Mouse (Mus musculus) v-Abl transformed pro-B cells (cell line): ENCODE measurements around the gene Olfr857.
"Not testable (repeated sequence)": the region's sequence is repeated elsewhere in the genome, so short reads cannot be mapped to it uniquely, and the experiment has no call there.

Experiments used
- in situ Hi-C, 2 experiments: fragments of 400-800 bp; cut with MboI; formaldehyde crosslinking; loops; one replicate each; pipeline ENCODE4 v1.15.1; 2025; ENCODE audit not compliant: unreplicated experiment in 2 of 2

Olfr857 gene

GRCm38 (mm10) chr9:19709133-19709532 is at the start of gene Olfr857:
TSS of gene Olfr857 (plus strand) at chr9:19709433.
- in situ Hi-C loops, result no loop called here

GRCm38 (mm10) chr9:19690281-19690680 is 19.0 kb upstream of the Olfr857 start:
- in situ Hi-C loops, result no loop called here

GRCm38 (mm10) chr9:19691426-19691825 is 17.8 kb upstream of the Olfr857 start:
- in situ Hi-C loops, result no loop called here

- in situ Hi-C loops, result no loop called here
Measured at GRCm38 (mm10) chr9:19692430-19692829, 16.8 kb upstream of the Olfr857 start.

DNA sequence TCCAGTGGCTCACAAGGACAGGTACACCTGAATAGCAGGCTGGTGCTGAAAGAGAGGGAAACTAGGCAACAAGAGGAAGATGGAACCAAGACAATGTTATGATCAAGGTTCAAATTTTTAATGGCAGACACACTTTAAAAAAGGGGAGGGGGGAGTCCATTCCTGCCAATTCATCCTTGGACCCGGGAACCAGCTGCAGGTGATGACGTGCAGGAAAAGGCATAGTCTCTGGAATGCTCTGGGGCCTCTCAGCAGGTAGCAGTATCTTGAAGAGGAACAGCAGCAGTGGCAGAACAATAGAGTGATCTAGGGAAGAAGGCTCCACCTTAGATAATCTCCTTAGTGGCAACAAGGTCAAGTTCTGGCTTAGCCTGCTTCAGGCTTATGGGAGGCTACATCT is 14.9 kb upstream of the Olfr857 start:
- in situ Hi-C loops, result not testable (repeated sequence)

GRCm38 (mm10) chr9:19694898-19695379 is 14.3 kb upstream of the Olfr857 start:
- in situ Hi-C loops, result not testable (repeated sequence)

GRCm38 (mm10) chr9:19704546-19704945 is 4.7 kb upstream of the Olfr857 start:
- in situ Hi-C loops, result not testable (repeated sequence)
